Mouse (Mus musculus): ENCODE data around the gene 4933407L21Rik.

DNA sequence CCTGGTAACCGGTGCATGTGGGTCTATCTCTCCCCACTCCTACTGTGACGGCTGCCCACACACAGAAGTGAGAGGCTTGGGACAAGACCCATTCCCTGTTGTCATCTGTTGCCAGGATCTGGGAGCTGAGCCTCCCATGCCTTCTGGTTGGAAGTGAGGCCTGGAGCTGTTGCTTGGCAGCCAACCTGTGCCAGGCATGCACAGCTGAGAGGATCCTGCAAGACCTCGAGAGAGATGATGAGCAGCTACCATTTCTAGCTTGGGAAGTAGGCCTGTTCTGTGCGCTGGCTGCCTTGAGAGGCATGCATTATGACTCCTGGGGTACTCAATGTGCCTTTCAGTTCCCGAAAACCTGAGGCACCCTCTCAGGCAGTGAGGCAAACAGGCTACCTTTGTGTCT lies 2.9 kb downstream of the 4933407L21Rik start:
- TF ChIP-seq CTCF (conservative IDR thresholded peaks at IDR 0.05 in 1 of 2, IDR thresholded peaks at IDR 0.05 in 1 of 2; ENCODE audit: low read depth in 2 of 2, low read length in 2 of 2) (no peak), MAFK (IDR thresholded peaks at IDR 0.05; ENCODE audit: insufficient replicate concordance, low read length) (no peak), KAT2A (IDR thresholded peaks at IDR 0.05; ENCODE audit: insufficient replicate concordance, low read length) (no peak), POLR2A (IDR thresholded peaks at IDR 0.05; ENCODE audit: low read depth, low read length) (no peak), HCFC1 (IDR thresholded peaks at IDR 0.05; ENCODE audit: low read depth, low read length) (no peak), MAZ (IDR thresholded peaks at IDR 0.05; ENCODE audit: low read depth, low read length) (no peak), EP300 (IDR thresholded peaks at IDR 0.05; ENCODE audit: low read length) (no peak)
